Mouse (Mus musculus): ENCODE measurements at regions not wholly inside any gene's neighbourhood (a gene's known extent, or its start where the extent isn't known, plus 50 kb on each side); places are given as distances from the start of the nearest gene placed in this dataset.
A peak's percentile ranks its signal among the peaks of the same experiment; 100 is the strongest.

DNA sequence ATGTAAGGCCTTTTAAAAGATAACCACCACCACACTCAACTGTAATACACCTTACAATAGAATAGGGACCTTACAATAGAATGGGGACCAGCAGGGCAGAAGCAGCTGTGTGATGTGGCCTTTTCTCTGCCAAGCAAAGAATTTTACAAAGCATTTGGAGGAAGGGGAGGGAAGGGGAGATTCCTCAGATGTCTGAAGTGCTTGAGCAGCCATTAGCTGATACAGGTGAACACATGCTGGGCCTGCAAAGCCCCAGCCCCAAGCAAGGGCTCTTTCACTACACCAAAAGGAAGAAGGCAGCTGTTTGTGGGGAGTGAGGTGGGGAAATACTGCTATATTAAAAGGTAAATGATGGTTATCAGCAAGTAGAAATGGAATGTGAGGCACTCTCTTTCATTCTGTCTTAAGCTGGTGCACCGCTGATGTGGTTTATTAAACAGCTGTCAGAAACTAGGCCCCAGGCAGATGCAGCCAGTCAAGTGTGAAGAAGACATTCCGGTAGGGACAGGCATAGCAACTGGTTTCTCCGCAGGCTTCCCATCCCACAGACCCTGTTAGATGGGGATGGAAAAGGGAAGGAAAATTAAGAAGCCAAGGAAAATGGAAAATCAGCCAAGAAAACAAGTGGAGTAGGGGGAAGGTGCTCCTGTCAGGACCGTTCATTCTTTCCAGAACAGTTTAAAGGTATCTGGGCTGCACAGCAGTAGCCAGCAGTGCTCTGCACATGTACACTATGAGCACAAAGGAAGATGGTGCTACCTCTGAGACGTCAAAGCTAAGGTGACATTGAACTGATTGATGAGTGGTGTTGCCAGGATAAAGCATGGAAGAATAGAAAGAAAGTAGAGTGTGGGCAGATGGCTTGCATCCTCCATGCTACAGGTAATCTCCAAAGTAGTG is 508.6 kb upstream of the Plxna2 start:
- no peaks in the 10 kb centered on the region for H3K9me3 ChIP-seq (ENCODE audit: control insufficient read depth, low read length)
- no peak overlapping the region for H3K27ac ChIP-seq (replicated peaks; ENCODE audit: low read depth, low read length)
- H3K27me3 ChIP-seq (ENCODE audit: control insufficient read depth, insufficient read depth, low read length) = peaks cover 14% of the 10 kb centered on the region
- H3K4me2 ChIP-seq (ENCODE audit: low read depth, severe bottlenecking) = no peak overlapping the region
- H3K9ac ChIP-seq (ENCODE audit: low read length) = no peak overlapping the region
- no peaks in the 10 kb centered on the region for H3K4me1 ChIP-seq (ENCODE audit: control insufficient read depth, insufficient read depth, low read length)
- ATAC-seq (ENCODE audit: insufficient number of reproducible peaks, low FRiP score, low TSS enrichment, low read depth) = no peak
- no peak for DNase-seq (ENCODE audit: low spot score)
- 72% methylated on average over 5 of the region's 5 CpGs for WGBS
- no peak overlapping the region for H3K4me3 ChIP-seq (ENCODE audit: low read depth, low read length)
- H3K36me3 ChIP-seq (ENCODE audit: control insufficient read depth, insufficient read depth, low read length) = no peaks in the 10 kb centered on the region

GRCm38 (mm10) chr1:194108132-194108531 is 509.9 kb upstream of the Plxna2 start:
- Histone ChIP-seq H3K9ac (ENCODE audit: low read length) (no peak overlapping the region), H3K4me1 (ENCODE audit: control insufficient read depth, insufficient read depth, low read length) (no peaks in the 10 kb centered on the region), H3K4me3 (ENCODE audit: low read depth, low read length) (no peak overlapping the region), H3K4me2 (ENCODE audit: low read depth, severe bottlenecking) (no peak overlapping the region), H3K27me3 (ENCODE audit: control insufficient read depth, insufficient read depth, low read length) (peaks cover 20% of the 10 kb centered on the region), H3K36me3 (ENCODE audit: control insufficient read depth, insufficient read depth, low read length) (no peaks in the 10 kb centered on the region), H3K27ac (replicated peaks; ENCODE audit: low read depth, low read length) (no peak overlapping the region), H3K9me3 (ENCODE audit: control insufficient read depth, low read length) (no peaks in the 10 kb centered on the region)
- DNase-seq (ENCODE audit: low spot score) = peak; percentile 27
- 26% methylated on average over 2 of the region's 2 CpGs for whole genome bisulfite sequencing
- ATAC-seq (ENCODE audit: insufficient number of reproducible peaks, low FRiP score, low TSS enrichment, low read depth) = peak; percentile 48; the same call in 1 of the 2 replicates

GRCm38 (mm10) chr1:194107271-194107938 is 510.6 kb upstream of the Plxna2 start:
- H3K4me1 ChIP-seq (ENCODE audit: control insufficient read depth, insufficient read depth, low read length) = no peaks in the 10 kb centered on the region
- WGBS = 75% methylated on average over 3 of the region's 3 CpGs
- H3K9me3 ChIP-seq (ENCODE audit: control insufficient read depth, low read length) = no peaks in the 10 kb centered on the region
- DNase-seq (ENCODE audit: low spot score) = no peak
- H3K4me2 ChIP-seq (ENCODE audit: low read depth, severe bottlenecking) = no peak overlapping the region
- H3K4me3 ChIP-seq (ENCODE audit: low read depth, low read length) = no peak overlapping the region
- peaks cover 17% of the 10 kb centered on the region for H3K27me3 ChIP-seq (ENCODE audit: control insufficient read depth, insufficient read depth, low read length)
- no peak overlapping the region for H3K9ac ChIP-seq (ENCODE audit: low read length)
- H3K27ac ChIP-seq (replicated peaks; ENCODE audit: low read depth, low read length) = no peak overlapping the region
- ATAC-seq (ENCODE audit: insufficient number of reproducible peaks, low FRiP score, low TSS enrichment, low read depth) = no peak
- H3K36me3 ChIP-seq (ENCODE audit: control insufficient read depth, insufficient read depth, low read length) = no peaks in the 10 kb centered on the region

DNA sequence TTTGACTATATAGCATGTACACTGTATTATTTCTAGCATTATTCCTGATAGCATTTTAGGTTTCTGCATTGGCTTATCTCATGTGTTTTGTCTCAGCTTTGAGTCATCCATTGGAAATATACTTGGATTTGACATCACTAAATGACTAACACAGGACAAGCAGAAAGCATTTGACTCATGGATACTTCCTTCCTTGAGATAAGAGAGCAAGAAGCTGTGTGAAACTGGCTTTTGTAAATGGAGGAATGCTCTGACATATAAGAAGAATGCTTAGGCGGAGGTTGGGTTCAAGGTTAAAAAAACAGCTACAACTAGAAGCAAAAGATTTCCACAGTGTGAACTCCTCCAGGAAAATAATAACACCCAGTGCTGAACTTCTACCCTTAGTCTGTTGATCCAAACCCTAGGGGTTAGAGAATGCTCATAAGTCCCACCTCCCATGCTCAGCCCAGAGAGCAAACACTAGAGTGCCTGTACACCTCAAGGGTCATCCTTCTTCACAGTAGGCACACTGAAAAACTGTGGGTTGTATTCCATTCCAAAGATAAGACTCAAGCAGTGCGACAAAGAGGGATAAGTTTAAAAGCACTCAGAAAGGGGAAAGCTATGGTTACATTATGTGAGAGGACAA is 528.0 kb upstream of the Plxna2 start:
- Histone ChIP-seq H3K27ac (replicated peaks; ENCODE audit: low read depth, low read length) (no peak overlapping the region), H3K9me3 (ENCODE audit: control insufficient read depth, low read length) (no peaks in the 10 kb centered on the region), H3K27me3 (ENCODE audit: control insufficient read depth, insufficient read depth, low read length) (no peaks in the 10 kb centered on the region), H3K4me1 (ENCODE audit: control insufficient read depth, insufficient read depth, low read length) (no peaks in the 10 kb centered on the region), H3K4me3 (ENCODE audit: low read depth, low read length) (no peak overlapping the region), H3K9ac (ENCODE audit: low read length) (no peak overlapping the region), H3K4me2 (ENCODE audit: low read depth, severe bottlenecking) (no peak overlapping the region), H3K36me3 (ENCODE audit: control insufficient read depth, insufficient read depth, low read length) (no peaks in the 10 kb centered on the region)
- ATAC-seq (ENCODE audit: insufficient number of reproducible peaks, low FRiP score, low TSS enrichment, low read depth) (no peak), DNase-seq (ENCODE audit: low spot score) (peak; percentile 10)
- WGBS = 85% methylated on average over 2 of the region's 2 CpGs

GRCm38 (mm10) chr1:194058512-194058911 is 559.5 kb upstream of the Plxna2 start:
- Histone ChIP-seq H3K4me2 (ENCODE audit: low read depth, severe bottlenecking) (no peak overlapping the region), H3K36me3 (ENCODE audit: control insufficient read depth, insufficient read depth, low read length) (no peaks in the 10 kb centered on the region), H3K9me3 (ENCODE audit: control insufficient read depth, low read length) (no peaks in the 10 kb centered on the region), H3K27me3 (ENCODE audit: control insufficient read depth, insufficient read depth, low read length) (no peaks in the 10 kb centered on the region), H3K9ac (ENCODE audit: low read length) (no peak overlapping the region), H3K4me3 (ENCODE audit: low read depth, low read length) (no peak overlapping the region), H3K27ac (replicated peaks; ENCODE audit: low read depth, low read length) (no peak overlapping the region), H3K4me1 (ENCODE audit: control insufficient read depth, insufficient read depth, low read length) (no peaks in the 10 kb centered on the region; the same call in 1 of the 2 replicates)
- WGBS = 59% methylated on average over 5 of the region's 5 CpGs
- DNase-seq (ENCODE audit: low spot score) (no peak), ATAC-seq (ENCODE audit: insufficient number of reproducible peaks, low FRiP score, low TSS enrichment, low read depth) (peak; percentile 52; the same call in 1 of the 2 replicates)

GRCm38 (mm10) chr1:194056544-194056943 is 561.5 kb upstream of the Plxna2 start:
- H3K27me3 ChIP-seq (ENCODE audit: control insufficient read depth, insufficient read depth, low read length) = no peaks in the 10 kb centered on the region
- no peaks in the 10 kb centered on the region for H3K9me3 ChIP-seq (ENCODE audit: control insufficient read depth, low read length)
- no peak overlapping the region for H3K9ac ChIP-seq (ENCODE audit: low read length)
- DNase-seq (ENCODE audit: low spot score) = no peak
- no peak overlapping the region for H3K4me3 ChIP-seq (ENCODE audit: low read depth, low read length)
- H3K4me1 ChIP-seq (ENCODE audit: control insufficient read depth, insufficient read depth, low read length) = no peaks in the 10 kb centered on the region; the same call in 1 of the 2 replicates
- no peak overlapping the region for H3K27ac ChIP-seq (replicated peaks; ENCODE audit: low read depth, low read length)
- no peak for ATAC-seq (ENCODE audit: insufficient number of reproducible peaks, low FRiP score, low TSS enrichment, low read depth)
- 23% methylated on average over 1 of the region's 1 CpGs for WGBS
- H3K4me2 ChIP-seq (ENCODE audit: low read depth, severe bottlenecking) = no peak overlapping the region
- no peaks in the 10 kb centered on the region for H3K36me3 ChIP-seq (ENCODE audit: control insufficient read depth, insufficient read depth, low read length)

DNA sequence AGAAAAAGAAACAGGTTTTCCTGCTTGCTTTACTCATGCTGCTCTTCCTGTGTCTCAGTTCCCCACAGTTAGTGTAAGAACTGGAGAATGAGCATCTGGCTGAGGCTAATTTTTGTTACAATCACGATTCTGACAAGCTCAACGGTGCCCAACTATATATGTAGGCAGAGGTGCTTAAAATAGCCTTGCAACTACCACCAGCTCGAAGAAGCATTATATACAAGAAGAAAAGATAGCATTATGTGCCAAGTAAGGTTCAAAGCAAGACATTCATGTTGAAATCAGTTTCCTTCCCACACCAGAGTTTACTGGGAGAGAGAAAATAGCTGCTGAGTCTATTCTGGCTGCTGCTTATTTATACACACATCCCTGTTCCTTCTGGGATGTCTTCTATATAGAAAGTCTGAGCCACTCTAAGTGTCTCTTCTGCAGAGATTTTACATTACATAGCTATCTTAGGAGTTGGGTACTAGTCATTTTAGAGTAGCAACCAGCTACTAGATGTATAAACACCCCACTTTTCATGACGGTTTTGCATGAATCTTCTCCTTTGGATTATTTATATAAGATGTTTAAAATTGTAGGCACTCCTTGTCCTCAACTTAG is 568.2 kb upstream of the Plxna2 start:
- Histone ChIP-seq H3K4me2 (ENCODE audit: low read depth, severe bottlenecking) (no peak overlapping the region), H3K4me1 (ENCODE audit: control insufficient read depth, insufficient read depth, low read length) (no peaks in the 10 kb centered on the region), H3K27ac (replicated peaks; ENCODE audit: low read depth, low read length) (no peak overlapping the region), H3K36me3 (ENCODE audit: control insufficient read depth, insufficient read depth, low read length) (no peaks in the 10 kb centered on the region), H3K4me3 (ENCODE audit: low read depth, low read length) (no peak overlapping the region), H3K9me3 (ENCODE audit: control insufficient read depth, low read length) (no peaks in the 10 kb centered on the region), H3K9ac (ENCODE audit: low read length) (no peak overlapping the region), H3K27me3 (ENCODE audit: control insufficient read depth, insufficient read depth, low read length) (no peaks in the 10 kb centered on the region)
- WGBS = 82% methylated on average over 4 of the region's 4 CpGs
- ATAC-seq (ENCODE audit: insufficient number of reproducible peaks, low FRiP score, low TSS enrichment, low read depth) (no peak), DNase-seq (ENCODE audit: low spot score) (no peak)
